Mouse (Mus musculus) T-helper 2 cell (primary cell): ENCODE measurements around the gene Itpa.

Experiments
- in situ Hi-C: fragments of 300-600 bp; cut with MboI, MseI; formaldehyde crosslinking; loops from one replicate; pipeline ENCODE4 v1.15.1; 2025; ENCODE audit warnings: high pct_unique_total_duplicates

Itpa gene

GRCm38 (mm10) chr2:130724369-130724768 lies 57.0 kb downstream of the Itpa start:
- in situ Hi-C loops: no loop called here

DNA sequence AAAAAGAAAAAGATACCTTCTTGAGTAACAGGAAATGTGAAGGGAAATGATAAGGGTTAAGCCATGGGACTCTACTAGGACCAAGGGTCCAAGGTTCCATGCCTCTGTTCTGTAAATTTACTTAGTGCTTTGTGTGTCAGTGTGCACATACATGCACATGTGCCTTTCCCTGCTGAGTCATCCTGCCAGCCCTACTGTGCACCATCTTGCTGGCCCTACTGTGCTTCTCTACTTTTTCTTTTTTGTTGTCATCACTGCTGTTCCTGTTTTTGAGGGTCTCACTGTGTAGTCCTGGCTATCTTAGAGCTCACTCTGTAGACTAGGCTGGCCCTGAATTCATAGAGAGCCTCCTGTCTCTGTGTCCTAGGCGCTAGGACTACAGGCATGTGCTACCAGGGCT lies 60.3 kb downstream of the Itpa start:
- in situ Hi-C loops: no loop called here

- in situ Hi-C loops: no loop called here
Observed at GRCm38 (mm10) chr2:130728906-130729585, 61.6 kb downstream of the Itpa start.

DNA sequence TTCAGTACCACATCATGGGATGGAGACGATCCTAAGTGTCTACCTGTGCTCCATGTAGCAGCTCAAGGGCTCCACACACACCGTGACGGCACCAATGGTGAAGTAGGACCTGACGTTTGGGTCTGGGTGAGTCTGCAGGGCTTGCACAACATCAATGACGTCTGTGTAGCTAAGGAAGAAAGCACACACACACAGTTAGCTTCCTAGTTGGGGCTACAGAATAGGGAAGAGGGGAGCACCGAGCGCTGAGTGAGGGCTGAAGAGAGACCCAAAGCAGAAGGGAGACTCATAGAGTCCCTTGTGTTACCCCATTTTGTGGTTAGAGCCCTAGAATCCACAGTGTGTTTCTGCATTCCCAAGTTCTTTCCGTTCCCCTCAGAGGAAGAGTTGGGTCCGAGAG lies 63.3 kb downstream of the Itpa start:
- in situ Hi-C loops: loop anchor here (5.0 kb wide), 1 partner anchor 53 kb away; no protein-coding TSS in a partner anchor
